Mouse (Mus musculus) layer of hippocampus, adult 8-10 months (tissue): ENCODE measurements around the gene Fam171a1. TPM values are rescaled to one million over a fixed set of nuclear protein-coding genes. Genes with fewer than 3 reads are reported as not detected.

ENCODE experiments used
- DNase-seq, 2 experiments: peaks; one replicate each; pipeline ENCODE4 v3.0.0; 2022; ENCODE audit warnings: low spot score in 2 of 2
- total RNA-seq, 4 experiments: library from RNA; stranded (reverse); gene quantifications; 2 replicates each; pipeline ENCODE4 v1.2.4; 2022

The Fam171a1 gene
- total RNA-seq, 4 experiments from 2014 or later, result 69.5 to 76.2 (median 72.9) TPM

- no peak for DNase-seq
Observed at GRCm38 (mm10) chr2:3135297-3135684, 21.3 kb downstream of the Fam171a1 start.

- DNase-seq, result no peak
Observed at GRCm38 (mm10) chr2:3138308-3138707, 24.3 kb downstream of the Fam171a1 start.

- no peak for DNase-seq
Observed at GRCm38 (mm10) chr2:3139065-3139464, 25.0 kb downstream of the Fam171a1 start.

- no peak for DNase-seq
Observed at GRCm38 (mm10) chr2:3139578-3139977, 25.6 kb downstream of the Fam171a1 start.

GRCm38 (mm10) chr2:3140585-3140984 is 26.6 kb downstream of the Fam171a1 start:
- no peak for DNase-seq

- DNase-seq, result no peak
Observed at GRCm38 (mm10) chr2:3141804-3142203, 27.8 kb downstream of the Fam171a1 start.

- DNase-seq, result peak in 1 of 2 experiments; percentile 47
Observed at GRCm38 (mm10) chr2:3144291-3144690, 30.3 kb downstream of the Fam171a1 start.

- DNase-seq, result no peak
Observed at GRCm38 (mm10) chr2:3147550-3148157, 33.6 kb downstream of the Fam171a1 start.

GRCm38 (mm10) chr2:3148731-3149130 is 34.7 kb downstream of the Fam171a1 start:
- no peak for DNase-seq

GRCm38 (mm10) chr2:3150324-3150723 is 36.3 kb downstream of the Fam171a1 start:
- no peak for DNase-seq

GRCm38 (mm10) chr2:3151336-3151735 is 37.3 kb downstream of the Fam171a1 start:
- no peak for DNase-seq

GRCm38 (mm10) chr2:3154091-3154665 is 40.2 kb downstream of the Fam171a1 start:
- DNase-seq, result no peak

- DNase-seq, result no peak
Observed at GRCm38 (mm10) chr2:3154986-3155385, 41.0 kb downstream of the Fam171a1 start.

- no peak for DNase-seq
Observed at GRCm38 (mm10) chr2:3157030-3157429, 43.0 kb downstream of the Fam171a1 start.

- DNase-seq, result no peak
Observed at GRCm38 (mm10) chr2:3157661-3158344, 43.8 kb downstream of the Fam171a1 start.

- no peak for DNase-seq
Observed at GRCm38 (mm10) chr2:3158682-3159412, 44.8 kb downstream of the Fam171a1 start.

- no peak for DNase-seq
Observed at GRCm38 (mm10) chr2:3161578-3161977, 47.6 kb downstream of the Fam171a1 start.

GRCm38 (mm10) chr2:3163501-3164076 is 49.6 kb downstream of the Fam171a1 start:
- no peak for DNase-seq

- no peak for DNase-seq
Observed at GRCm38 (mm10) chr2:3165037-3165600, 51.1 kb downstream of the Fam171a1 start.

GRCm38 (mm10) chr2:3165890-3166605 is 52.0 kb downstream of the Fam171a1 start:
- no peak for DNase-seq
